Mouse (Mus musculus) MEL (cell line): ENCODE data around the gene Hnmt. TPM values are rescaled to one million over a fixed set of nuclear protein-coding genes. Genes with fewer than 3 reads are reported as not detected.
"Not testable (repeated sequence)": the region's sequence is repeated elsewhere in the genome, so short reads cannot be mapped to it uniquely, and the experiment has no call there.

Experiments used
- DNase-seq: peaks from one replicate; pipeline ENCODE4 v3.0.0; 2011; ENCODE audit warnings: low read depth, low spot score
- H3K27ac ChIP-seq: 2 replicates; pipeline ENCODE4 v1.5.1; 2012; ENCODE audit warnings: low read depth, mild to moderate bottlenecking, control low read depth, low read length, moderate library complexity; ENCODE audit not compliant: control insufficient read depth
- H3K27me3 ChIP-seq, 2 experiments: fragments of 150-350 bp in 1 of 2; sonication (generic) in 1 of 2; 2 replicates each; pipeline ENCODE4 v1.6.1; 2012; ENCODE audit warnings: low read length in 2 of 2, mild to moderate bottlenecking in 2 of 2, improper control_type of control experiment in 1 of 2, moderate library complexity in 1 of 2; ENCODE audit not compliant: insufficient read depth in 2 of 2, control insufficient read depth in 1 of 2
- H3K36me3 ChIP-seq, 2 experiments: 2 replicates each; pipeline ENCODE4 v1.6.1; 2012 to 2014; ENCODE audit warnings: low read length in 2 of 2, improper control_type of control experiment in 1 of 2, inconsistent platforms in 1 of 2, mild to moderate bottlenecking in 1 of 2; ENCODE audit not compliant: insufficient read depth in 2 of 2, control insufficient read depth in 1 of 2
- H3K4me1 ChIP-seq, 2 experiments: fragments of 150-350 bp in 1 of 2; sonication (generic) in 1 of 2; 2 replicates each; pipeline ENCODE4 v1.6.1; 2012; ENCODE audit warnings: low read length in 2 of 2, improper control_type of control experiment in 1 of 2, mild to moderate bottlenecking in 1 of 2; ENCODE audit not compliant: insufficient read depth in 2 of 2, control insufficient read depth in 1 of 2
- H3K4me3 ChIP-seq, 2 experiments: fragments of 150-350 bp in 1 of 2; sonication (generic) in 1 of 2; 2 replicates each; pipeline ENCODE4 v1.5.1; 2012; ENCODE audit warnings: low read depth in 2 of 2, low read length in 2 of 2, mild to moderate bottlenecking in 2 of 2, moderate library complexity in 2 of 2, control low read depth in 1 of 2, improper control_type of control experiment in 1 of 2; ENCODE audit not compliant: control insufficient read depth in 1 of 2, insufficient read depth in 1 of 2
- H3K79me2 ChIP-seq: 2 replicates; pipeline ENCODE4 v1.6.1; 2012; ENCODE audit warnings: mild to moderate bottlenecking, low read length, moderate library complexity; ENCODE audit not compliant: control insufficient read depth, poor library complexity, insufficient read depth
- H3K9ac ChIP-seq: 2 replicates; pipeline ENCODE4 v1.6.1; 2012; ENCODE audit warnings: low read depth, mild to moderate bottlenecking, control low read depth, low read length, moderate library complexity; ENCODE audit not compliant: control insufficient read depth, poor library complexity, severe bottlenecking
- H3K9me3 ChIP-seq: fragments of 150-350 bp; sonication (generic); replicated peaks from 2 replicates; pipeline ENCODE4 v1.6.1; 2012; ENCODE audit warnings: mild to moderate bottlenecking, low read length, improper control_type of control experiment, moderate library complexity; ENCODE audit not compliant: insufficient read depth
- BHLHE40 ChIP-seq: IDR thresholded peaks from 2 replicates; pipeline ENCODE4 v1.6.1; 2012; ENCODE audit warnings: low read depth, mild to moderate bottlenecking, inconsistent platforms, low read length, improper control_type of control experiment, borderline replicate concordance
- CHD1 ChIP-seq: IDR thresholded peaks from 2 replicates; pipeline ENCODE4 v1.6.1; 2012; ENCODE audit warnings: low read depth, mild to moderate bottlenecking, inconsistent platforms, low read length, improper control_type of control experiment
- CHD2 ChIP-seq: IDR thresholded peaks from 2 replicates; pipeline ENCODE4 v1.6.1; 2011; ENCODE audit warnings: low read length, improper control_type of control experiment
- EP300 ChIP-seq, 2 experiments: IDR thresholded peaks; 2 replicates each; pipeline ENCODE4 v1.6.1; 2011; ENCODE audit warnings: improper control_type of control experiment in 2 of 2, low read length in 2 of 2, low read depth in 1 of 2, mild to moderate bottlenecking in 1 of 2
- ETS1 ChIP-seq: IDR thresholded peaks from 2 replicates; pipeline ENCODE4 v1.6.1; 2012; ENCODE audit warnings: low read depth, mild to moderate bottlenecking, inconsistent platforms, low read length, improper control_type of control experiment, moderate library complexity
- GATA1 ChIP-seq: IDR thresholded peaks from 2 replicates; pipeline ENCODE4 v1.6.1; 2011; ENCODE audit warnings: low read depth, low read length, improper control_type of control experiment
- MAX ChIP-seq: IDR thresholded peaks from 2 replicates; pipeline ENCODE4 v1.6.1; 2011; ENCODE audit warnings: low read length, improper control_type of control experiment
- MYB ChIP-seq: IDR thresholded peaks from 2 replicates; pipeline ENCODE4 v1.6.1; 2011; ENCODE audit warnings: mild to moderate bottlenecking, low read depth, low read length, improper control_type of control experiment
- MYC ChIP-seq: IDR thresholded peaks from 2 replicates; pipeline ENCODE4 v1.6.1; 2011; ENCODE audit warnings: low read depth, mild to moderate bottlenecking, low read length, improper control_type of control experiment, moderate library complexity
- NELFE ChIP-seq: IDR thresholded peaks from 2 replicates; pipeline ENCODE4 v1.6.1; 2011; ENCODE audit warnings: low read depth, low read length, improper control_type of control experiment
- NRF1 ChIP-seq: IDR thresholded peaks from 2 replicates; pipeline ENCODE4 v1.6.1; 2014; ENCODE audit warnings: low read depth, mild to moderate bottlenecking, inconsistent platforms, low read length, improper control_type of control experiment, moderate library complexity; ENCODE audit not compliant: poor library complexity, insufficient read depth, severe bottlenecking
- POLR2AphosphoS2 ChIP-seq: IDR thresholded peaks from 2 replicates; pipeline ENCODE4 v1.6.1; 2011; ENCODE audit warnings: low read length, improper control_type of control experiment
- RAD21 ChIP-seq: IDR thresholded peaks from 2 replicates; pipeline ENCODE4 v1.6.1; 2011; ENCODE audit warnings: mild to moderate bottlenecking, low read depth, low read length, improper control_type of control experiment
- RCOR1 ChIP-seq: IDR thresholded peaks from 2 replicates; pipeline ENCODE4 v1.6.1; 2012; ENCODE audit warnings: low read depth, mild to moderate bottlenecking, inconsistent platforms, low read length, improper control_type of control experiment
- TBP ChIP-seq: IDR thresholded peaks from 2 replicates; pipeline ENCODE4 v1.8.0; 2011; ENCODE audit warnings: low read depth, low read length, improper control_type of control experiment
- TCF12 ChIP-seq: IDR thresholded peaks from 2 replicates; pipeline ENCODE4 v1.6.1; 2014; ENCODE audit warnings: low read depth, mild to moderate bottlenecking, inconsistent platforms, low read length, improper control_type of control experiment, moderate library complexity
- UBTF ChIP-seq: IDR thresholded peaks from 2 replicates; pipeline ENCODE4 v1.6.1; 2012; ENCODE audit warnings: low read depth, mild to moderate bottlenecking, inconsistent platforms, low read length, improper control_type of control experiment, moderate library complexity, borderline replicate concordance; ENCODE audit not compliant: insufficient read depth
- USF1 ChIP-seq: IDR thresholded peaks from 2 replicates; pipeline ENCODE4 v1.6.1; 2014; ENCODE audit warnings: low read depth, mild to moderate bottlenecking, inconsistent platforms, low read length, improper control_type of control experiment, moderate library complexity
- ZMIZ1 ChIP-seq: IDR thresholded peaks from 2 replicates; pipeline ENCODE4 v1.6.1; 2012; ENCODE audit warnings: low read depth, mild to moderate bottlenecking, inconsistent platforms, low read length, improper control_type of control experiment, moderate library complexity
- polyA plus RNA-seq, 2 experiments: library from polyadenylated mRNA; stranded (reverse) in 1 of 2; unstranded in 1 of 2; fragments of >175 nt in 1 of 2; fragments of >200 nt in 1 of 2; gene quantifications; 2 replicates each; pipeline versions ENCODE4 v1.2.1 to v1.2.4; 2012; ENCODE audit warnings: low replicate concordance in 2 of 2, low read depth in 1 of 2; ENCODE audit not compliant: insufficient read length in 2 of 2, insufficient read depth in 1 of 2, missing spikeins in 1 of 2
- total RNA-seq: library from RNA; depleted of rRNA; stranded (reverse); fragments of 300-350 nt; gene quantifications from 2 replicates; pipeline ENCODE4 v1.2.3, GENCODE M21; 2012; rRNA removed

Gene Hnmt
- total and polyA plus RNA-seq, 3 experiments, result 3.0 to 7.0 TPM; not detected in 1

GRCm38 (mm10) chr2:23982860-23983259 is 66.3 kb downstream of the Hnmt start:
- DNase-seq, result no peak
- Histone ChIP-seq H3K4me1 (no peaks in the 10 kb centered on the region), H3K4me3 (no peak overlapping the region), H3K27ac (no peak overlapping the region)
- TF ChIP-seq NRF1 (no peak), CHD2 (no peak), TBP (no peak), EP300 (IDR thresholded peaks at IDR 0.05; ENCODE audit: low read depth in 1 of 2, low read length in 2 of 2) (no peak), NELFE (no peak), ZMIZ1 (no peak), MAX (no peak), GATA1 (no peak), POLR2AphosphoS2 (no peak), RAD21 (no peak), MYC (no peak), TCF12 (no peak), USF1 (no peak), UBTF (no peak), CHD1 (no peak), MYB (no peak), BHLHE40 (no peak), RCOR1 (no peak), ETS1 (no peak)
- TF ChIP-seq, all 39 proteins: peak for 0
- H3K9me3 ChIP-seq, result no peaks in the 10 kb centered on the region
- H3K79me2 ChIP-seq, result no peaks in the 10 kb centered on the region
- no peak overlapping the region for H3K9ac ChIP-seq
- no peaks in the 10 kb centered on the region for H3K27me3 ChIP-seq
- no peaks in the 10 kb centered on the region for H3K36me3 ChIP-seq

GRCm38 (mm10) chr2:23960659-23961274 is 88.4 kb downstream of the Hnmt start:
- not testable (repeated sequence) for H3K27ac ChIP-seq, H3K4me3 ChIP-seq, H3K36me3 ChIP-seq, H3K9ac ChIP-seq, H3K27me3 ChIP-seq, DNase-seq, H3K79me2 ChIP-seq, H3K4me1 ChIP-seq, H3K9me3 ChIP-seq

Other genes with a start within 250 kb of the Hnmt start
- gene Tbpl2, start 47.2 kb upstream of the Hnmt start, total RNA-seq, result not detected in 2 replicates
- not detected for gene Tbpl2, start 47.2 kb upstream of the Hnmt start, polyA plus RNA-seq
- not detected in 2 replicates for gene Il1f8, start 103.8 kb upstream of the Hnmt start, total RNA-seq
- gene Il1f8, start 103.8 kb upstream of the Hnmt start, polyA plus RNA-seq, result not detected
- gene Il1f9, start 137.1 kb upstream of the Hnmt start, total RNA-seq, result not detected in 2 replicates
- gene Il1f9, start 137.1 kb upstream of the Hnmt start, polyA plus RNA-seq, result not detected
- not detected in 2 replicates for gene Il1f6, start 166.0 kb upstream of the Hnmt start, total RNA-seq
- not detected for gene Il1f6, start 166.0 kb upstream of the Hnmt start, polyA plus RNA-seq
- not detected in 2 replicates for gene Il1f5, start 227.6 kb upstream of the Hnmt start, total RNA-seq
- gene Il1f5, start 227.6 kb upstream of the Hnmt start, polyA plus RNA-seq, result not detected
- not detected in 2 replicates for gene Il1f10, start 241.8 kb upstream of the Hnmt start, total RNA-seq
- not detected for gene Il1f10, start 241.8 kb upstream of the Hnmt start, polyA plus RNA-seq